Mouse (Mus musculus): ENCODE measurements around the gene Olfr373. TPM values are rescaled to one million over a fixed set of nuclear protein-coding genes. Genes with fewer than 3 reads are reported as not detected.

Gene Olfr373
- not detected in 2 replicates for polyA plus RNA-seq (2012; rRNA removed)

GRCm38 (mm10) chr8:72082877-72083276 is at the start of gene Olfr373:
TSS of gene Olfr373 (plus strand) at chr8:72083177.

GRCm38 (mm10) chr8:72040918-72041317 is 42.1 kb upstream of the Olfr373 start, which contains the start of gene Olfr372:
TSS of gene Olfr372 (plus strand) at chr8:72041218.

GRCm38 (mm10) chr8:72106740-72107139 is 23.8 kb downstream of the Olfr373 start, which contains the start of gene Olfr374:
TSS of gene Olfr374 (plus strand) at chr8:72107040.

GRCm38 (mm10) chr8:72134756-72135445 is 51.9 kb downstream of the Olfr373 start, which contains the start of gene Tpm4:
TSS of gene Tpm4 (plus strand) at chr8:72134975.

Other genes with a start within 250 kb of the Olfr373 start
- 1.8 and 3.1 TPM in 2 replicates for gene Zfp709, start 201.2 kb upstream of the Olfr373 start, polyA plus RNA-seq (2012; rRNA removed)
- gene Zfp882, start 174.6 kb upstream of the Olfr373 start, polyA plus RNA-seq (2012; rRNA removed) = 9.3 and 10.3 TPM in 2 replicates
- 21.6 and 25.9 TPM in 2 replicates for gene Zfp617, start 174.5 kb upstream of the Olfr373 start, polyA plus RNA-seq (2012; rRNA removed)
- 20.2 and 30.8 TPM in 2 replicates for gene Zfp961, start 132.1 kb upstream of the Olfr373 start, polyA plus RNA-seq (2012; rRNA removed)
- 0.24 and 0.27 TPM in 2 replicates for gene Cyp4f18, start 73.6 kb upstream of the Olfr373 start, polyA plus RNA-seq (2012; rRNA removed)
- gene Olfr372, start 42.0 kb upstream of the Olfr373 start, polyA plus RNA-seq (2012; rRNA removed) = not detected in 2 replicates
- gene Olfr374, start 23.9 kb downstream of the Olfr373 start, polyA plus RNA-seq (2012; rRNA removed) = not detected in 2 replicates
- 409 and 947 TPM in 2 replicates for gene Tpm4, start 51.8 kb downstream of the Olfr373 start, polyA plus RNA-seq (2012; rRNA removed)
- 104 and 139 TPM in 2 replicates for gene Rab8a, start 78.0 kb downstream of the Olfr373 start, polyA plus RNA-seq (2012; rRNA removed)
- gene Hsh2d, start 106.5 kb downstream of the Olfr373 start, polyA plus RNA-seq (2012; rRNA removed) = 0.05 and 0.07 TPM in 2 replicates
- gene Cib3, start 129.7 kb downstream of the Olfr373 start, polyA plus RNA-seq (2012; rRNA removed) = 0.02 TPM in 1 of 2 replicates, not detected in the other
- not detected in 2 replicates for gene Gm11034, start 130.5 kb downstream of the Olfr373 start, polyA plus RNA-seq (2012; rRNA removed)
- gene Fam32a, start 136.6 kb downstream of the Olfr373 start, polyA plus RNA-seq (2012; rRNA removed) = 81.2 and 93.7 TPM in 2 replicates
- gene Ap1m1, start 156.8 kb downstream of the Olfr373 start, polyA plus RNA-seq (2012; rRNA removed) = 128 and 134 TPM in 2 replicates
- 31.6 and 43.2 TPM in 2 replicates for gene Gm10282, start 222.1 kb downstream of the Olfr373 start, polyA plus RNA-seq (2012; rRNA removed)
- gene Klf2, start 235.9 kb downstream of the Olfr373 start, polyA plus RNA-seq (2012; rRNA removed) = 6.4 and 7.1 TPM in 2 replicates

Measured in central nervous system, embryonic 11.5 days (tissue).